Mouse (Mus musculus) monocyte, adult 2 months (primary cell): ENCODE data around the gene Hoxc11.

Source experiments
- DNase-seq, 2 experiments: peaks; one replicate each; pipeline ENCODE4 v3.0.0; 2022; ENCODE audit warnings: low spot score in 2 of 2, low read depth in 1 of 2

The Hoxc11 gene

GRCm38 (mm10) chr15:102936279-102936972 lies 17.8 kb upstream of the Hoxc11 start, which contains the start of gene Hoxc12:
TSS of gene Hoxc12 (plus strand) at chr15:102936757.
- no peak for DNase-seq

GRCm38 (mm10) chr15:102937036-102937666 lies 17.1 kb upstream of the Hoxc11 start:
- DNase-seq: no peak

GRCm38 (mm10) chr15:102939256-102940155 lies 14.7 kb upstream of the Hoxc11 start:
- DNase-seq: no peak

- DNase-seq: no peak
Measured at GRCm38 (mm10) chr15:102942739-102943467, 11.3 kb upstream of the Hoxc11 start.

GRCm38 (mm10) chr15:102943468-102943813 lies 10.8 kb upstream of the Hoxc11 start:
- no peak for DNase-seq

GRCm38 (mm10) chr15:102945185-102946077 lies 8.8 kb upstream of the Hoxc11 start:
- no peak for DNase-seq

GRCm38 (mm10) chr15:102947276-102947675 lies 7.0 kb upstream of the Hoxc11 start:
- DNase-seq: no peak

GRCm38 (mm10) chr15:102948842-102949241 lies 5.4 kb upstream of the Hoxc11 start:
- no peak for DNase-seq

GRCm38 (mm10) chr15:102949696-102950095 lies 4.5 kb upstream of the Hoxc11 start:
- no peak for DNase-seq

- DNase-seq: no peak
Measured at GRCm38 (mm10) chr15:102950877-102951276, 3.4 kb upstream of the Hoxc11 start.

GRCm38 (mm10) chr15:102953561-102953960 lies 666 bp upstream of the Hoxc11 start:
- no peak for DNase-seq

- no peak for DNase-seq
Measured at GRCm38 (mm10) chr15:102955007-102955382, 768 bp downstream of the Hoxc11 start.

GRCm38 (mm10) chr15:102955833-102956640 lies 1.8 kb downstream of the Hoxc11 start:
- no peak for DNase-seq

GRCm38 (mm10) chr15:102956906-102957305 lies 2.7 kb downstream of the Hoxc11 start:
- no peak for DNase-seq

GRCm38 (mm10) chr15:102959663-102960191 lies 5.5 kb downstream of the Hoxc11 start:
- no peak for DNase-seq

GRCm38 (mm10) chr15:102961728-102962127 lies 7.5 kb downstream of the Hoxc11 start:
- no peak for DNase-seq

GRCm38 (mm10) chr15:102962492-102962891 lies 8.3 kb downstream of the Hoxc11 start:
- no peak for DNase-seq

GRCm38 (mm10) chr15:102963259-102963658 lies 9.0 kb downstream of the Hoxc11 start:
- no peak for DNase-seq
